Mouse (Mus musculus) MEL (cell line): ENCODE measurements around the gene Gpr19. TPM values are rescaled to one million over a fixed set of nuclear protein-coding genes. Genes with fewer than 3 reads are reported as not detected.

Experiments used
- DNase-seq: peaks from one replicate; pipeline ENCODE4 v3.0.0; 2011; ENCODE audit warnings: low read depth, low spot score
- H3K27ac ChIP-seq: 2 replicates; pipeline ENCODE4 v1.5.1; 2012; ENCODE audit warnings: low read depth, mild to moderate bottlenecking, control low read depth, low read length, moderate library complexity; ENCODE audit not compliant: control insufficient read depth
- H3K27me3 ChIP-seq, 2 experiments: fragments of 150-350 bp in 1 of 2; sonication (generic) in 1 of 2; 2 replicates each; pipeline ENCODE4 v1.6.1; 2012; ENCODE audit warnings: low read length in 2 of 2, mild to moderate bottlenecking in 2 of 2, improper control_type of control experiment in 1 of 2, moderate library complexity in 1 of 2; ENCODE audit not compliant: insufficient read depth in 2 of 2, control insufficient read depth in 1 of 2
- H3K36me3 ChIP-seq, 2 experiments: 2 replicates each; pipeline ENCODE4 v1.6.1; 2012 to 2014; ENCODE audit warnings: low read length in 2 of 2, improper control_type of control experiment in 1 of 2, inconsistent platforms in 1 of 2, mild to moderate bottlenecking in 1 of 2; ENCODE audit not compliant: insufficient read depth in 2 of 2, control insufficient read depth in 1 of 2
- H3K4me1 ChIP-seq, 2 experiments: fragments of 150-350 bp in 1 of 2; sonication (generic) in 1 of 2; 2 replicates each; pipeline ENCODE4 v1.6.1; 2012; ENCODE audit warnings: low read length in 2 of 2, improper control_type of control experiment in 1 of 2, mild to moderate bottlenecking in 1 of 2; ENCODE audit not compliant: insufficient read depth in 2 of 2, control insufficient read depth in 1 of 2
- H3K4me3 ChIP-seq, 2 experiments: fragments of 150-350 bp in 1 of 2; sonication (generic) in 1 of 2; 2 replicates each; pipeline ENCODE4 v1.5.1; 2012; ENCODE audit warnings: low read depth in 2 of 2, low read length in 2 of 2, mild to moderate bottlenecking in 2 of 2, moderate library complexity in 2 of 2, control low read depth in 1 of 2, improper control_type of control experiment in 1 of 2; ENCODE audit not compliant: control insufficient read depth in 1 of 2, insufficient read depth in 1 of 2
- H3K79me2 ChIP-seq: 2 replicates; pipeline ENCODE4 v1.6.1; 2012; ENCODE audit warnings: mild to moderate bottlenecking, low read length, moderate library complexity; ENCODE audit not compliant: control insufficient read depth, poor library complexity, insufficient read depth
- H3K9ac ChIP-seq: 2 replicates; pipeline ENCODE4 v1.6.1; 2012; ENCODE audit warnings: low read depth, mild to moderate bottlenecking, control low read depth, low read length, moderate library complexity; ENCODE audit not compliant: control insufficient read depth, poor library complexity, severe bottlenecking
- H3K9me3 ChIP-seq: fragments of 150-350 bp; sonication (generic); replicated peaks from 2 replicates; pipeline ENCODE4 v1.6.1; 2012; ENCODE audit warnings: mild to moderate bottlenecking, low read length, improper control_type of control experiment, moderate library complexity; ENCODE audit not compliant: insufficient read depth
- CHD1 ChIP-seq: IDR thresholded peaks from 2 replicates; pipeline ENCODE4 v1.6.1; 2012; ENCODE audit warnings: low read depth, mild to moderate bottlenecking, inconsistent platforms, low read length, improper control_type of control experiment
- CTCF ChIP-seq, 3 experiments: IDR thresholded peaks in 2 of 3; conservative IDR thresholded peaks in 1 of 3; 2 replicates each; pipeline ENCODE4 v1.5.1; 2011 to 2012; ENCODE audit warnings: low read length in 3 of 3, low read depth in 2 of 3, mild to moderate bottlenecking in 2 of 3, improper control_type of control experiment in 1 of 3, inconsistent platforms in 1 of 3, mixed read lengths in 1 of 3, moderate library complexity in 1 of 3; ENCODE audit not compliant: control insufficient read depth in 1 of 3, insufficient read depth in 1 of 3, poor library complexity in 1 of 3, severe bottlenecking in 1 of 3
- EP300 ChIP-seq, 2 experiments: IDR thresholded peaks; 2 replicates each; pipeline ENCODE4 v1.6.1; 2011; ENCODE audit warnings: improper control_type of control experiment in 2 of 2, low read length in 2 of 2, low read depth in 1 of 2, mild to moderate bottlenecking in 1 of 2
- ETS1 ChIP-seq: IDR thresholded peaks from 2 replicates; pipeline ENCODE4 v1.6.1; 2012; ENCODE audit warnings: low read depth, mild to moderate bottlenecking, inconsistent platforms, low read length, improper control_type of control experiment, moderate library complexity
- MAFK ChIP-seq: IDR thresholded peaks from 2 replicates; pipeline ENCODE4 v1.6.1; 2011; ENCODE audit warnings: low read depth, mild to moderate bottlenecking, low read length, improper control_type of control experiment, borderline replicate concordance
- MAZ ChIP-seq: IDR thresholded peaks from 2 replicates; pipeline ENCODE4 v1.6.1; 2012; ENCODE audit warnings: low read depth, mild to moderate bottlenecking, inconsistent platforms, low read length, improper control_type of control experiment
- MEF2A ChIP-seq: IDR thresholded peaks from 2 replicates; pipeline ENCODE4 v1.6.1; 2014; ENCODE audit warnings: low read depth, mild to moderate bottlenecking, inconsistent platforms, low read length, improper control_type of control experiment; ENCODE audit not compliant: poor library complexity, insufficient replicate concordance, severe bottlenecking; ENCODE audit errors: extremely low read depth
- MXI1 ChIP-seq: IDR thresholded peaks from 2 replicates; pipeline ENCODE4 v1.6.1; 2011; ENCODE audit warnings: mild to moderate bottlenecking, low read depth, low read length, improper control_type of control experiment
- MYB ChIP-seq: IDR thresholded peaks from 2 replicates; pipeline ENCODE4 v1.6.1; 2011; ENCODE audit warnings: mild to moderate bottlenecking, low read depth, low read length, improper control_type of control experiment
- NRF1 ChIP-seq: IDR thresholded peaks from 2 replicates; pipeline ENCODE4 v1.6.1; 2014; ENCODE audit warnings: low read depth, mild to moderate bottlenecking, inconsistent platforms, low read length, improper control_type of control experiment, moderate library complexity; ENCODE audit not compliant: poor library complexity, insufficient read depth, severe bottlenecking
- SIN3A ChIP-seq: IDR thresholded peaks from 2 replicates; pipeline ENCODE4 v1.6.1; 2012; ENCODE audit warnings: low read length, improper control_type of control experiment, inconsistent platforms
- TCF12 ChIP-seq: IDR thresholded peaks from 2 replicates; pipeline ENCODE4 v1.6.1; 2014; ENCODE audit warnings: low read depth, mild to moderate bottlenecking, inconsistent platforms, low read length, improper control_type of control experiment, moderate library complexity
- USF1 ChIP-seq: IDR thresholded peaks from 2 replicates; pipeline ENCODE4 v1.6.1; 2014; ENCODE audit warnings: low read depth, mild to moderate bottlenecking, inconsistent platforms, low read length, improper control_type of control experiment, moderate library complexity
- ZC3H11A ChIP-seq: IDR thresholded peaks from 2 replicates; pipeline ENCODE4 v1.6.1; 2012; ENCODE audit warnings: low read depth, mild to moderate bottlenecking, inconsistent platforms, low read length, improper control_type of control experiment
- ZKSCAN1 ChIP-seq: IDR thresholded peaks from 2 replicates; pipeline ENCODE4 v1.6.1; 2012; ENCODE audit warnings: low read depth, mild to moderate bottlenecking, inconsistent platforms, low read length, improper control_type of control experiment, moderate library complexity
- ZMIZ1 ChIP-seq: IDR thresholded peaks from 2 replicates; pipeline ENCODE4 v1.6.1; 2012; ENCODE audit warnings: low read depth, mild to moderate bottlenecking, inconsistent platforms, low read length, improper control_type of control experiment, moderate library complexity
- ZNF384 ChIP-seq: IDR thresholded peaks from 2 replicates; pipeline ENCODE4 v1.6.1; 2012; ENCODE audit warnings: low read depth, mild to moderate bottlenecking, inconsistent platforms, low read length, improper control_type of control experiment
- polyA plus RNA-seq, 2 experiments: library from polyadenylated mRNA; stranded (reverse) in 1 of 2; unstranded in 1 of 2; fragments of >175 nt in 1 of 2; fragments of >200 nt in 1 of 2; gene quantifications; 2 replicates each; pipeline versions ENCODE4 v1.2.1 to v1.2.4; 2012; ENCODE audit warnings: low replicate concordance in 2 of 2, low read depth in 1 of 2; ENCODE audit not compliant: insufficient read length in 2 of 2, insufficient read depth in 1 of 2, missing spikeins in 1 of 2
- total RNA-seq: library from RNA; depleted of rRNA; stranded (reverse); fragments of 300-350 nt; gene quantifications from 2 replicates; pipeline ENCODE4 v1.2.3, GENCODE M21; 2012

Gene Gpr19
- total and polyA plus RNA-seq, 3 experiments = 8.4 to 11.7 TPM; not detected in 1

DNA sequence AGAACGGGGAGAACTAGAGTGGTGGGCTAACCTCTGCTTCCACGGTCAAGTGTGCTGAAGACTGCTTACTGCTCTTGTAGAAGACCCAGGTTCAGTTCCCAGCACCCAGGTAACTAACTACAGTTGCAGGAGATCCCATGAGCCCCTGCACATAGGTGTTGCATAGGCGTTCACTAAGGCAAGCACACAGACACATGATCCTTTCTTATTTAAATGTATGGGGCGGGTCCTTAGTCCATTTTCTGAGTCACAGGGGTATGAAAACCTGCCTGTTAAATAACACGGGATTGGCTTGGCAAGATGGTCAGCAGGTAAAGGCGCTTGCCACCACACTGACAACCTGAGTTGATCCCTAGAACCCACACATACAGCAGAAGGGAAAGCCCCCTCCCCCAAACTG lies 39.4 kb downstream of the Gpr19 start:
- no peak overlapping the region for H3K9ac ChIP-seq
- no peaks in the 10 kb centered on the region for H3K79me2 ChIP-seq
- no peaks in the 10 kb centered on the region for H3K4me1 ChIP-seq
- H3K9me3 ChIP-seq = no peaks in the 10 kb centered on the region
- no peak overlapping the region for H3K4me3 ChIP-seq
- TF ChIP-seq CTCF (IDR thresholded peaks at IDR 0.05 in 2 of 3, conservative IDR thresholded peaks at IDR 0.05 in 1 of 3; ENCODE audit: control insufficient read depth in 1 of 3, insufficient read depth in 1 of 3, low read depth in 2 of 3, low read length in 3 of 3, poor library complexity in 1 of 3, severe bottlenecking in 1 of 3) (no peak), ETS1 (no peak), MXI1 (no peak), ZNF384 (no peak), MEF2A (no peak), MAFK (no peak), MAZ (no peak), EP300 (IDR thresholded peaks at IDR 0.05; ENCODE audit: low read depth in 1 of 2, low read length in 2 of 2) (no peak), SIN3A (no peak), CHD1 (no peak), ZKSCAN1 (no peak), ZMIZ1 (no peak), USF1 (no peak), ZC3H11A (no peak), MYB (no peak)
- H3K36me3 ChIP-seq = no peaks in the 10 kb centered on the region
- no peak for DNase-seq
- H3K27ac ChIP-seq = no peak overlapping the region
- no peaks in the 10 kb centered on the region for H3K27me3 ChIP-seq

DNA sequence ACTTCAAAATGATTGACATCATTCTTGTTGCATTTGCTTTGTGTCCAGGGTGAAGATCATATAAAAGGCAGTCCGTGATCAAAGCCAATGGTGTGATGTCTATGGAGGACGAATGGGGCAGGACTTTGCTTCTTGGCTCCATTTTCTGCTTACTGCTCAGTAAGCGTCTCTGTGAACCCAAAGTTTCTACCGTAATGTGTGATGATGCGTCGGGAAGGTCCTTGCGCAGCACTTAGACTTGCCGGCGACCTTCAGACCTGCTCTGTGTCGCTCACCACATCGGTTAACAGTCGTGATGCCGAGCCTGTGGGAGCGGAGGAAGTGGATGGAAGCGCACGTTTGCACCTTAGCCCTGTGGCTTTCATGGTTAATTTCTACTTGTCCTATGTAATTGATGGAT lies 42.5 kb downstream of the Gpr19 start:
- DNase-seq = no peak
- H3K4me1 ChIP-seq = no peaks in the 10 kb centered on the region
- no peaks in the 10 kb centered on the region for H3K36me3 ChIP-seq
- no peaks in the 10 kb centered on the region for H3K27me3 ChIP-seq
- no peaks in the 10 kb centered on the region for H3K79me2 ChIP-seq
- H3K27ac ChIP-seq = no peak overlapping the region
- no peak overlapping the region for H3K9ac ChIP-seq
- TF ChIP-seq TCF12 = no peak
- TF ChIP-seq MXI1 = no peak
- no peak for TF ChIP-seq NRF1
- TF ChIP-seq ZMIZ1 = no peak
- no peak for TF ChIP-seq MEF2A
- H3K9me3 ChIP-seq = no peaks in the 10 kb centered on the region
- no peak overlapping the region for H3K4me3 ChIP-seq
